Mouse (Mus musculus): ENCODE measurements around the gene Nup214. TPM values are rescaled to one million over a fixed set of nuclear protein-coding genes. Genes with fewer than 3 reads are reported as not detected.

Gene Nup214
- polyA plus RNA-seq, 1 experiment from 2014 or later, result 47.8 TPM

GRCm38 (mm10) chr2:32094001-32094707 is 119.9 kb downstream of the Nup214 start:
- 84% methylated on average over 7 of the region's 7 CpGs for WGBS
- H3K9me3 ChIP-seq (replicated peaks; ENCODE audit: control insufficient read depth, low read length), result no peaks in the 10 kb centered on the region
- no peak overlapping the region for H3K9ac ChIP-seq (ENCODE audit: low read length)
- no peaks in the 10 kb centered on the region for H3K36me3 ChIP-seq (ENCODE audit: control insufficient read depth, insufficient read depth, low read length)
- no peak overlapping the region for H3K4me3 ChIP-seq (ENCODE audit: low read depth, low read length)
- no peak overlapping the region for H3K27ac ChIP-seq (ENCODE audit: low read depth, low read length)
- H3K4me1 ChIP-seq (ENCODE audit: control insufficient read depth, insufficient read depth, low read length), result peaks cover 12% of the 10 kb centered on the region; the same call in 1 of the 2 replicates
- H3K4me2 ChIP-seq (ENCODE audit: low read length), result no peak overlapping the region
- ATAC-seq, result no peak
- DNase-seq (ENCODE audit: low spot score), result no peak
- H3K27me3 ChIP-seq (replicated peaks; ENCODE audit: control insufficient read depth, insufficient read depth, low read length), result no peaks in the 10 kb centered on the region; the same call in 1 of the 2 replicates

- no peaks in the 10 kb centered on the region for H3K9me3 ChIP-seq (replicated peaks; ENCODE audit: control insufficient read depth, low read length)
- WGBS, result 55% methylated on average over 22 of the region's 22 CpGs
- ATAC-seq, result peak; percentile 93
- H3K9ac ChIP-seq (ENCODE audit: low read length), result peak within 1 kb of the TSS; percentile 68
- peak; percentile 86 for DNase-seq (ENCODE audit: low spot score)
- H3K36me3 ChIP-seq (ENCODE audit: control insufficient read depth, insufficient read depth, low read length), result no peaks in the 10 kb centered on the region
- H3K4me3 ChIP-seq (ENCODE audit: low read depth, low read length), result peak within 1 kb of the TSS; percentile 30
- no peaks in the 10 kb centered on the region for H3K27me3 ChIP-seq (replicated peaks; ENCODE audit: control insufficient read depth, insufficient read depth, low read length)
- peak within 1 kb of the TSS; percentile 56; the same call in 1 of the 2 replicates for H3K27ac ChIP-seq (ENCODE audit: low read depth, low read length)
- H3K4me1 ChIP-seq (ENCODE audit: control insufficient read depth, insufficient read depth, low read length), result peaks cover 12% of the 10 kb centered on the region; the same call in 1 of the 2 replicates
- H3K4me2 ChIP-seq (ENCODE audit: low read length), result peak within 1 kb of the TSS; percentile 59
Measured at GRCm38 (mm10) chr2:32095351-32096121, 121.3 kb downstream of the Nup214 start, which contains the start of gene Plpp7. Gene Plpp7 (plus strand): TSS chr2:32095528.

DNA sequence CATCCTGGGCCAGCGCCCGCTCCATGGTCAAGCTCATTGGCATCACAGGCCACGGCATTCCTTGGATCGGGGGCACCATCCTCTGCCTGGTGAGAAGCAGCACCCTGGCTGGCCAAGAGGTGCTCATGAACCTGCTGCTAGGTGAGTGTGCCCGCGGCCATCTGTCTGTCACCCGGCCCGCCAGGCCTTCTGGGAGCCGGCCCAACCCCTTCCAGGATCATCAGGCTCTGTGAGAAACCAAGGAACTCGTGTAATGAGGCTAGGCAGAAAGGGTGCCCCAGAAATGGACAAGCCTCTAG is 121.8 kb downstream of the Nup214 start:
- Histone ChIP-seq H3K4me3 (ENCODE audit: low read depth, low read length) (peak overlapping the region; percentile 30), H3K9ac (ENCODE audit: low read length) (peak overlapping the region; percentile 68), H3K4me2 (ENCODE audit: low read length) (peak overlapping the region; percentile 59), H3K27ac (ENCODE audit: low read depth, low read length) (no peak overlapping the region), H3K36me3 (ENCODE audit: control insufficient read depth, insufficient read depth, low read length) (no peaks in the 10 kb centered on the region), H3K27me3 (replicated peaks; ENCODE audit: control insufficient read depth, insufficient read depth, low read length) (no peaks in the 10 kb centered on the region), H3K4me1 (ENCODE audit: control insufficient read depth, insufficient read depth, low read length) (peaks cover 12% of the 10 kb centered on the region; the same call in 1 of the 2 replicates), H3K9me3 (replicated peaks; ENCODE audit: control insufficient read depth, low read length) (no peaks in the 10 kb centered on the region)
- ATAC-seq (no peak; the same call in 1 of the 2 replicates), DNase-seq (ENCODE audit: low spot score) (no peak)
- 90% methylated on average over 10 of the region's 10 CpGs for WGBS

- ATAC-seq (no peak), DNase-seq (ENCODE audit: low spot score) (no peak)
- 57% methylated on average over 5 of the region's 5 CpGs for WGBS
- Histone ChIP-seq H3K27ac (ENCODE audit: low read depth, low read length) (no peak overlapping the region), H3K9me3 (replicated peaks; ENCODE audit: control insufficient read depth, low read length) (no peaks in the 10 kb centered on the region), H3K4me2 (ENCODE audit: low read length) (no peak overlapping the region), H3K4me3 (ENCODE audit: low read depth, low read length) (no peak overlapping the region), H3K36me3 (ENCODE audit: control insufficient read depth, insufficient read depth, low read length) (no peaks in the 10 kb centered on the region), H3K4me1 (ENCODE audit: control insufficient read depth, insufficient read depth, low read length) (no peaks in the 10 kb centered on the region), H3K9ac (ENCODE audit: low read length) (no peak overlapping the region), H3K27me3 (replicated peaks; ENCODE audit: control insufficient read depth, insufficient read depth, low read length) (no peaks in the 10 kb centered on the region)
Measured at GRCm38 (mm10) chr2:32102944-32103343, 128.7 kb downstream of the Nup214 start.

DNA sequence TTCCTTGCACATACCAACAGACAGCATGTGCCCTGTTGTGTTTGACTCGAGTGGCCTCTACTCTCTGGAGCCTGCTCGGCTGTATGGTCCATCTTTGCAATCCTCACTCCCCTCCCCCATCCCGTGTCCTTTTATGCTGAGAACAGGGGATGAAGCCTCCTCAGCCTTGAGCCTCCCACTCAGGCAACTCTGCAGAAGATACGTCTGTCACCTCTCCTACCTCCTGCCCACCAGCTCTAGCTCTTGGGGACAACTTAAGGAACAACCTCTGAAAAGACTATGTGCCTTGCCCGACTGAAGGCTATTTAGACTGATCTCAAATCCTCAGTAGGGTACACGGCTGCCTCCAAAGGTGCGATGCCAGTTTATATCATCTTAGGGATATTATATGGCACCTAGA is 129.3 kb downstream of the Nup214 start:
- Histone ChIP-seq H3K9me3 (replicated peaks; ENCODE audit: control insufficient read depth, low read length) (no peaks in the 10 kb centered on the region), H3K27ac (ENCODE audit: low read depth, low read length) (no peak overlapping the region), H3K4me3 (ENCODE audit: low read depth, low read length) (no peak overlapping the region), H3K4me1 (ENCODE audit: control insufficient read depth, insufficient read depth, low read length) (no peaks in the 10 kb centered on the region), H3K27me3 (replicated peaks; ENCODE audit: control insufficient read depth, insufficient read depth, low read length) (no peaks in the 10 kb centered on the region), H3K36me3 (ENCODE audit: control insufficient read depth, insufficient read depth, low read length) (no peaks in the 10 kb centered on the region), H3K4me2 (ENCODE audit: low read length) (no peak overlapping the region), H3K9ac (ENCODE audit: low read length) (no peak overlapping the region)
- ATAC-seq (no peak), DNase-seq (ENCODE audit: low spot score) (no peak)
- 78% methylated on average over 7 of the region's 7 CpGs for WGBS

Small RNA genes lying within 50 kb of the gene (microRNA-seq; reads per million reads assigned to microRNA genes)
- gene Mir7674, result 0.66 reads per million

Other genes with a start within 250 kb of the Nup214 start
- 0.11 and 0.19 TPM in 2 replicates for gene Qrfp, start 163.9 kb upstream of the Nup214 start, polyA plus RNA-seq (2014; fragmentation: Nextera tagmentation; extraction: Ambion mirVana)
- 3.0 and 3.3 TPM in 2 replicates for gene Fibcd1, start 128.4 kb upstream of the Nup214 start, polyA plus RNA-seq (2014; fragmentation: Nextera tagmentation; extraction: Ambion mirVana)
- 2.9 and 4.3 TPM in 2 replicates for gene Lamc3, start 87.1 kb upstream of the Nup214 start, polyA plus RNA-seq (2014; fragmentation: Nextera tagmentation; extraction: Ambion mirVana)
- gene Aif1l, start 24.3 kb upstream of the Nup214 start, polyA plus RNA-seq (2014; fragmentation: Nextera tagmentation; extraction: Ambion mirVana), result 53.4 and 66.3 TPM in 2 replicates
- gene Fam78a, start 110.4 kb downstream of the Nup214 start, polyA plus RNA-seq (2014; fragmentation: Nextera tagmentation; extraction: Ambion mirVana), result 0.34 and 0.66 TPM in 2 replicates
- 11.3 and 16.1 TPM in 2 replicates for gene Plpp7, start 121.1 kb downstream of the Nup214 start, polyA plus RNA-seq (2014; fragmentation: Nextera tagmentation; extraction: Ambion mirVana)
- 53.3 and 62.4 TPM in 2 replicates for gene Prrc2b, start 176.6 kb downstream of the Nup214 start, polyA plus RNA-seq (2014; fragmentation: Nextera tagmentation; extraction: Ambion mirVana)